Mouse (Mus musculus): Measurements from ENCODE around the gene Josd1. TPM values are rescaled to one million over a fixed set of nuclear protein-coding genes. Genes with fewer than 3 reads are reported as not detected.

Gene Josd1
- polyA plus RNA-seq (2016; fragmentation: Nextera tagmentation; extraction: Ambion mirVana), result 18.6 and 20.7 TPM in 2 replicates

DNA sequence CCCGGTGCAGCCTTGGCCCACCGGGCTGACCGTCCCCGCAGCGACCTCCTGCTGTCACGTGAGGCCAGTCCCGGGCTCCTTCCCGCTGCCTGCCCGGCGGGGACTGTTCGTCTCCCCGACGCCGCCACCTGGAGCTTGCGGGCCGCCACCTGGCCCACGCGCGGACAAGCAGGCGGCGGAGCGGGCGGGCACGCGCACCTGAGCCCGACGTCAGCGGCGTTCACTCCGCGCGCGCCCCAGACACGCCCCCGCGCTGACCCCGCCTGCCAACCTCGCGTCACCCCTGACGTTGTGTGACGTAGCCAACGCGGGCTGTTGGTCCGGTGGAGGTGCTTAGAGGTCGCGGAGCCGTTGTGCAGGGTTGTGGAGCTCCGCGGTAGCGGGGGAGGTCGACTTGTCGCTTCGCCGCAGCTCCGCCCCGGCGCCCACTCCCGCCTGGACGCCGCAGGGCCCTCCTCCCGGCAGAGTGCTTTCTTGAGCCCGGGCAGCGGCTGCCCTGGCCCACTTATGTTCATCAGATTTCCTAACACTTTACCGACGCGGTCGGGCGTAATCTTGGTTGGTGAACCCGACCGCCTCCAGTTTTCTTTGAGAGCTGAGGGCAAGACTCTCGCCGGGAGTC lies at the start of gene Josd1:
TSS of gene Josd1 (minus strand) at position 274 of the 622 bp plus-strand sequence.
- peak; percentile 95 for DNase-seq (ENCODE audit: low spot score)
- H3K4me1 ChIP-seq (replicated peaks), result peaks cover 84% of the 10 kb centered on the region
- peak within 1 kb of the TSS; percentile 97 for H3K4me3 ChIP-seq
- H3K36me3 ChIP-seq, result 0 out of 2 replicates have a peak, but pooled peaks cover 8% of the 10 kb centered on the region
- no peaks in the 10 kb centered on the region for H3K9me3 ChIP-seq
- H3K27ac ChIP-seq, result peak within 1 kb of the TSS; percentile 96
- under 1% methylated on average over 72 of the region's 72 CpGs for WGBS
- H3K27me3 ChIP-seq (ENCODE audit: insufficient read depth, poor library complexity, severe bottlenecking), result no peaks in the 10 kb centered on the region

- Histone ChIP-seq H3K36me3 (peaks cover 92% of the 10 kb centered on the region), H3K4me1 (replicated peaks) (peaks cover 14% of the 10 kb centered on the region; the same call in 1 of the 2 replicates), H3K4me3 (no peak overlapping the region), H3K27ac (no peak overlapping the region), H3K9me3 (no peaks in the 10 kb centered on the region), H3K27me3 (ENCODE audit: insufficient read depth, poor library complexity, severe bottlenecking) (no peaks in the 10 kb centered on the region)
- no peak for DNase-seq (ENCODE audit: low spot score)
- 85% methylated on average over 8 of the region's 8 CpGs for WGBS
These were observed 46.6 kb upstream of the Josd1 start for GRCm38 (mm10) chr15:79734311-79734710.

GRCm38 (mm10) chr15:79733640-79734039 lies 45.9 kb upstream of the Josd1 start:
- H3K27me3 ChIP-seq (ENCODE audit: insufficient read depth, poor library complexity, severe bottlenecking), result no peaks in the 10 kb centered on the region
- peaks cover 8% of the 10 kb centered on the region; the same call in 1 of the 2 replicates for H3K4me1 ChIP-seq (replicated peaks)
- 75% methylated on average over 4 of the region's 4 CpGs for WGBS
- H3K36me3 ChIP-seq, result peaks cover 92% of the 10 kb centered on the region
- H3K4me3 ChIP-seq, result no peak overlapping the region
- no peak for DNase-seq (ENCODE audit: low spot score)
- H3K9me3 ChIP-seq, result no peaks in the 10 kb centered on the region
- no peak overlapping the region for H3K27ac ChIP-seq

DNA sequence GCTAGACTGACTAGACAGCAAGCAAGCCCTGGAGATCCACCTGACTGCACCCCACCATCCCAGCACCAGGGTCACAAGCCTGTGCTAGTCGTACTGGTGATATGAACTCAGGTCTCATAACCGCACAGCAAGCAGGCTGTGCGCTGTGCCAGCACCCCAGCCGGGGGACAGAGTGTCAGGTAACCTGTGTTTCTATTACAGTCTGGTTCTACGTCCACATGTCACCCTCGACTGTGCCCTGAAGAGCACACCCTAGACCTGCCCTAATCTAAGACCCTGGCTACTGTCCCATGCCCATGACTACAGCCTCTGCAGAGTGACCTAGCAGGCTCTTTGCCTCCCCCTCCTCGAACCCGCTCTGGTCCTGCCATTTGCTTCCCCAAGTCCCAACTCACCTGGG lies 45.5 kb upstream of the Josd1 start:
- Histone ChIP-seq H3K4me1 (replicated peaks) (peaks cover 8% of the 10 kb centered on the region; the same call in 1 of the 2 replicates), H3K36me3 (peaks cover 92% of the 10 kb centered on the region), H3K4me3 (no peak overlapping the region), H3K27me3 (ENCODE audit: insufficient read depth, poor library complexity, severe bottlenecking) (no peaks in the 10 kb centered on the region), H3K9me3 (no peaks in the 10 kb centered on the region), H3K27ac (no peak overlapping the region)
- WGBS, result 95% methylated on average over 8 of the region's 8 CpGs
- DNase-seq (ENCODE audit: low spot score), result no peak

DNA sequence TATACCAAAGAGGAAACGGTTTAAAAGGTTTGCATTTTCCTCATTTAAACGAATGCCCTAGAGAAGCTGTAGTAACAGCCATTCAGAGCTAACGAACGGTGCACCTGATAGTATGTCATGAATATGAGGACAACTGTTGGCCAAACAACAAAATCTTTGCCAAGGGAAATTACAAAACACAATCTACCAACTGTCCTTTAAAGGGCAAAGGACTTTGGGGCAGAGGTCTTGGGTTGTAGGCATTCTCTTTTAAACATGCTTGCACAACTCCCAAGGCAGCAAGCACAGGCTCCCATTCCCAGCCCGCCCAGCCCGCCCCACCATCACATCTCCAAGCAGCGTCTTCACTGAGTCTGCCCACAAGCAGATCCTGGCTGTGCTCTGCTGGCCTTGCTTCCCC lies 43.8 kb upstream of the Josd1 start:
- Histone ChIP-seq H3K4me1 (replicated peaks) (peaks cover 12% of the 10 kb centered on the region; the same call in 1 of the 2 replicates), H3K27ac (no peak overlapping the region), H3K9me3 (no peaks in the 10 kb centered on the region), H3K27me3 (ENCODE audit: insufficient read depth, poor library complexity, severe bottlenecking) (no peaks in the 10 kb centered on the region), H3K36me3 (peaks cover 92% of the 10 kb centered on the region), H3K4me3 (no peak overlapping the region)
- WGBS, result 90% methylated on average over 7 of the region's 7 CpGs
- no peak for DNase-seq (ENCODE audit: low spot score)

DNA sequence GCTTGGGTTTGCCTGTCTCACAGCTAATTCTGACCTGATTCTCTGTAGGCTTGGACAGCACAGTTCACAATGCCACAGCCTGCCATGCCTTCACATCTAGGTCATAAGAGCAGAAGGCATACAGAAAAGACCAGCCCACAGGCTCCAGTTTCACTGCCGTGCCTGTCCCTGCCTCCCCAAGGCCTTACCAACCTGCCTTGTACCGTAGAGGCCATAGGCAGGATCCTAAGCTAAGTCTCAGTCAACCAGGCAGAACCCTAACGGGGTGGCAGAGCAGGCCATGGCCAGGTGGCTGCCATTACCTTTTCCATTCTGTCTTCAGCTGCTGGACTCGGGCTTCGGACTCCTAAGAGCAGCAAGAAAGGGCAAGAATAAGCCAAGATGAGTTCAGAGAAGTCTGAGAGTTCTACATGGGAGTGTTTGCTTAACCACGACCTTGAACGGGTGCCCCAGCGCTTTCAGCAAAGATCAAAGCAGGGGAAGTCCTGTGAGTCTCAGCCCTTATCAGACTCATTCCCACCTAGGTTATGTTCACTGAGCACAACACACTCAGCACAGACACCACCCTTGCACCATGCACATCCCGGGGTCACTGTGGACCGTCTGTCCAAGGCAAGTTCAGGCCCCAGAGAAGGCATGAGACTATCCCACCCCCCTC lies 41.1 kb upstream of the Josd1 start:
- WGBS, result 92% methylated on average over 10 of the region's 10 CpGs

DNA sequence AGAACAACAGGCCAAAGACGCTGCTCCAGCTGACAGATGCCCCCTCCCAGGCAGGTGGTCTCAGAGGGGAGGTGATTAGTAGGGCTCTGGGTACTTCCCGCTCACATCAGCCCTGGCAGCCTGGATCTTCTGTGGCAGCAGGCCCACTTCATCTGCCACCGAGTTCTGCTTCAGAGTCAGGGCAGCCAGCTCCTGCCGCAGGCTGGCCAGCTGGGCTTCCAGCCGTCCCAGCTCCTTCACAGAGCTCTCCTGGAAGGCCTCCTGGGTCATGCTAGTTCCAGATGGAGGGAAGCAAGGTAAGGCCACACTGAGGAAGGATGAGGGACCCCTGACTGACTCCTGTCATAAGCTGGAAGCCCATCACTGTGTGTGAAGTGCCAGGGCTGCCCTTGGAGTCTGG lies 40.6 kb upstream of the Josd1 start:
- Histone ChIP-seq H3K36me3 (peaks cover 93% of the 10 kb centered on the region), H3K4me1 (replicated peaks) (0 out of 2 replicates have a peak, but pooled peaks cover 7% of the 10 kb centered on the region), H3K27ac (peak overlapping the region; percentile 9), H3K9me3 (no peaks in the 10 kb centered on the region), H3K4me3 (no peak overlapping the region), H3K27me3 (ENCODE audit: insufficient read depth, poor library complexity, severe bottlenecking) (no peaks in the 10 kb centered on the region)
- DNase-seq (ENCODE audit: low spot score), result no peak
- WGBS, result 58% methylated on average over 5 of the region's 5 CpGs

More for the DNA sequence above, 41.1 kb upstream of the Josd1 start:
- Histone ChIP-seq H3K36me3 (peaks cover 95% of the 10 kb centered on the region), H3K27me3 (ENCODE audit: insufficient read depth, poor library complexity, severe bottlenecking) (no peaks in the 10 kb centered on the region), H3K4me1 (replicated peaks) (0 out of 2 replicates have a peak, but pooled peaks cover 7% of the 10 kb centered on the region), H3K4me3 (no peak overlapping the region), H3K27ac (no peak overlapping the region), H3K9me3 (no peaks in the 10 kb centered on the region)
- no peak for DNase-seq (ENCODE audit: low spot score)

DNA sequence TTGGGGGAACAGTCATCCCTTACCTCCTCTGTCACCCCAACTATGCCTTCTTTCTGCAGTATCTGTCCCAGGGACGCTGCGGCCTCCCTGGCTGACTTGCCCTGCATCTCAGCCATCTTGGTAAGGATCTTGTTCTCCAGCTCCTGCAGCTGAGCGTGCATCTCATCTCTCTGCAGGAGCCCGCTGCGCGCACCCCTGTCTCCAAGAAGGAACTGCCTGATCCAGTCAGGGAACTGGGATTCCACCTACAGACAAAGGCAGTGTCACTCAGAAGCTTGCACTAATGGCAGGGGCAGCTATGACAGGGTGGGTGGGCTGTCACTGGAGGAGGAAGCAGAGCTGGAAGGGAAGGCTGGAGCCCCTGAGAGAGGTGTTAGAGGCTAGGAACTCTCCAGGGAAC lies 40.1 kb upstream of the Josd1 start:
- Histone ChIP-seq H3K9me3 (no peaks in the 10 kb centered on the region), H3K36me3 (peaks cover 93% of the 10 kb centered on the region), H3K4me3 (no peak overlapping the region), H3K27me3 (ENCODE audit: insufficient read depth, poor library complexity, severe bottlenecking) (no peaks in the 10 kb centered on the region), H3K4me1 (replicated peaks) (0 out of 2 replicates have a peak, but pooled peaks cover 7% of the 10 kb centered on the region), H3K27ac (peak overlapping the region; percentile 9; the same call in 1 of the 2 replicates)
- WGBS, result 85% methylated on average over 6 of the region's 6 CpGs
- DNase-seq (ENCODE audit: low spot score), result no peak

DNA sequence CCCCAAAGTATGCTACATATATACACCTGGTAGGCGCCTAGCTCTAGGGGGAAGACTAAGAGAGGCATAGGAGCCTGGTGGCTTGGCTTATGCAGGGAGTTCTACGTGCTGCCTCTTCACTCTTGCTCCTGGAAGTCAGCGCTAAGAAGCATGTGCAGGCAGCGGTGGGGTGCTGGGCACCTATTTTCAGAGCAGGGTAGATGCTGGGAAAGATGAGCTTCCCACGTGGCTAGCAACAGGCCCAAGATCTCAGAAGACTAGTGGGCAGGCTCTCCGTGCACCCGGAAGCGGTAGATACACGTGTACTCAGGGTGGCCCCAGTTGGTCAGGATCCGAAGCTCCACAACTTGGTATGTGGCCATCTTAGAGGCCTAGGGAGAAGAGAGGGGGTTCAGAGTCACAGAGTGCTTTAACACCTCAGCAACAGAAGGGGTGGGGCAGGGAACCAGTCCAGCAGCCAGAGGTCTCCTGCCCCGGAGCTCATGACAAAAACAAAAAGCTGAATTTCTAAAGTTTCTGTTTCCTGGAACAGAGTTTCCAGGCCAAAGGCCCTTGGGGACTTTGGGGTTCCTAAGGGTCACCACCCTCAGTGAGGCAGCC lies 37.6 kb upstream of the Josd1 start:
- Histone ChIP-seq H3K4me1 (replicated peaks) (0 out of 2 replicates have a peak, but pooled peaks cover 7% of the 10 kb centered on the region), H3K4me3 (no peak overlapping the region), H3K27me3 (ENCODE audit: insufficient read depth, poor library complexity, severe bottlenecking) (no peaks in the 10 kb centered on the region), H3K9me3 (no peaks in the 10 kb centered on the region), H3K36me3 (peaks cover 90% of the 10 kb centered on the region), H3K27ac (no peak overlapping the region)
- 91% methylated on average over 11 of the region's 11 CpGs for WGBS
- DNase-seq (ENCODE audit: low spot score), result no peak

DNA sequence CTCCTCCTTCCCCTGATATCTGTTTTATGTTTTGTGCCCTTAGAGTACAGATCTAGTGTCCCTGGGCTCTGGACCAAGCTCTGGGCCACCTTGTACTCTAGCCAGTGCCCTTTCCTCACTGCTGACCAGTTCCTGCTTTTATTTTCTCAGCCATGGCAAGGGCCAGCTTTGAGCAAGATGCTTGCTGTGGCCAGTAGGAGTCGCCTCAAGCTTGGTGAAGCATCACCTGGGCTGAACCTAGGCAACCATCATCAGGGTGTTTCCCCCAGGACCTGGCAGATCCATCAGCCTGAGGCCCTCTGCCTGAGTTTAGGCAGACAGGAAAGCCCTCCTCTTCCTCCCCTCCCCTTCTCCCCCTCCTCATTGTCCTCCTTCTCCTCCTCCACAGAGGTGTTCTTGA lies 35.7 kb upstream of the Josd1 start:
- Histone ChIP-seq H3K27me3 (ENCODE audit: insufficient read depth, poor library complexity, severe bottlenecking) (no peaks in the 10 kb centered on the region), H3K27ac (no peak overlapping the region), H3K4me3 (no peak overlapping the region), H3K36me3 (peaks cover 91% of the 10 kb centered on the region), H3K4me1 (replicated peaks) (0 out of 2 replicates have a peak, but pooled peaks cover 6% of the 10 kb centered on the region), H3K9me3 (no peaks in the 10 kb centered on the region)
- WGBS, result 30% methylated on average over 1 of the region's 1 CpGs
- DNase-seq (ENCODE audit: low spot score), result no peak

GRCm38 (mm10) chr15:79720796-79721195 lies 33.1 kb upstream of the Josd1 start:
- H3K4me1 ChIP-seq (replicated peaks), result no peaks in the 10 kb centered on the region
- no peak overlapping the region for H3K27ac ChIP-seq
- no peak for DNase-seq (ENCODE audit: low spot score)
- H3K36me3 ChIP-seq, result peaks cover 91% of the 10 kb centered on the region
- no peak overlapping the region for H3K4me3 ChIP-seq
- no peaks in the 10 kb centered on the region for H3K27me3 ChIP-seq (ENCODE audit: insufficient read depth, poor library complexity, severe bottlenecking)
- no peaks in the 10 kb centered on the region for H3K9me3 ChIP-seq
- 79% methylated on average over 4 of the region's 4 CpGs for WGBS

DNA sequence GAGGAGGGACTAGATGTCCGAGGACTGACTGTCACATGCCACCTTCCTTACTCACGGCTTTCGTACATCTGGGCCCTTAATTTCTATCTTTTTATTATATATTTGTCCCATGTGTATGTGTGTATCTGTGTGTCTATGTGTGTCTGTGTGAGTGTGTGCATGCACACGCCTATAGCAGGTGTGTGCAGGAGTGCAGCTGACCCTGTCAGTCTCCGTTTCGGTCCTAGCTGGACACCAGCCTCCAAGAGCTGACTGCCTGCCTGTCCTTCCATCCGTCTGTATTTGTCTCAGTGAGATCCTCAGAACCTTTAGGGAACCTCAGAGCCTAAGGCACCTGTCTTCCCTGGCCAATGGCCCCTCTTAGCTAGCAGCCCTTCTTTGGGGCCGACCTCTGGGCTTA lies 32.5 kb upstream of the Josd1 start:
- H3K4me1 ChIP-seq (replicated peaks), result no peaks in the 10 kb centered on the region
- peaks cover 91% of the 10 kb centered on the region for H3K36me3 ChIP-seq
- 92% methylated on average over 8 of the region's 8 CpGs for WGBS
- no peak overlapping the region for H3K4me3 ChIP-seq
- DNase-seq (ENCODE audit: low spot score), result no peak
- no peaks in the 10 kb centered on the region for H3K9me3 ChIP-seq
- H3K27ac ChIP-seq, result no peak overlapping the region
- no peaks in the 10 kb centered on the region for H3K27me3 ChIP-seq (ENCODE audit: insufficient read depth, poor library complexity, severe bottlenecking)

DNA sequence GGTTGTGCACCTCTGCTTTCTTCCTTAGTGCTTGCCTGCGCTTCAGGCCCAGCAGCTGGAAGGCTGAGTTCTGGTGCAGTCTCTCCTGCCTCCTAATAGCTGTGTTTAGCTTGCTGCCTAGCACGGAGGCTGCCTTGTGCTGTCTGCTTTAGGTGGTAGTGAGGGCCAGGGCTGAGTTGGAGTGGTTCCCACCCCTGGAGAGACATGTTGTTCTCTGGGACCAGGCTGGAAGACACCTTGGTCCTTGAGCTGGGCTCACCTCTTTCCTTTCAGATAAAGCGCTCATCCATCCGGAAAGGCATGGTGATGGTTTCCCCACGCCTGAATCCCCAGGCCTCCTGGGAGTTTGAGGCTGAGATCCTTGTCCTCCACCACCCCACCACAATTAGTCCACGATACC lies 29.0 kb upstream of the Josd1 start:
- 93% methylated on average over 6 of the region's 6 CpGs for WGBS

More for the DNA sequence above, 29.0 kb upstream of the Josd1 start:
- DNase-seq (ENCODE audit: low spot score), result no peak
- Histone ChIP-seq H3K9me3 (no peaks in the 10 kb centered on the region), H3K4me3 (no peak overlapping the region), H3K27ac (no peak overlapping the region), H3K36me3 (peaks cover 98% of the 10 kb centered on the region), H3K27me3 (ENCODE audit: insufficient read depth, poor library complexity, severe bottlenecking) (no peaks in the 10 kb centered on the region), H3K4me1 (replicated peaks) (no peaks in the 10 kb centered on the region)

Data from hindbrain, embryonic 10.5 days (tissue).